Mouse (Mus musculus) small intestine, adult 2 months (tissue): Measurements from ENCODE around the gene Slc5a3.
"Not testable (repeated sequence)": the region's sequence is repeated elsewhere in the genome, so short reads cannot be mapped to it uniquely, and the experiment has no call there.

ENCODE experiments used
- CTCF ChIP-seq: fragments of 200-500 bp; IDR thresholded peaks from 2 replicates; pipeline ENCODE4 v1.5.1; 2012; ENCODE audit warnings: low read depth, mild to moderate bottlenecking, control low read depth, inconsistent platforms, low read length, moderate library complexity, mixed read lengths; ENCODE audit not compliant: insufficient replicate concordance, insufficient read length; ENCODE audit errors: extremely low read depth
- POLR2A ChIP-seq: fragments of 200-500 bp; IDR thresholded peaks from 2 replicates; pipeline ENCODE4 v1.6.1; 2012; ENCODE audit warnings: low read depth, mild to moderate bottlenecking, control low read depth, inconsistent platforms, low read length, moderate library complexity

- not testable (repeated sequence) for TF ChIP-seq CTCF, POLR2A
Observed at GRCm38 (mm10) chr16:92102931-92103330, 44.8 kb downstream of the Slc5a3 start.
